Mouse (Mus musculus) fat pad, adult 2 months (tissue): ENCODE measurements around the gene Ncs1.

Source experiments
- DNase-seq: peaks from one replicate; pipeline ENCODE4 v3.0.0-alpha.2; 2011; ENCODE audit warnings: low read depth, low spot score; ENCODE audit errors: extremely low read depth

Gene Ncs1

DNA sequence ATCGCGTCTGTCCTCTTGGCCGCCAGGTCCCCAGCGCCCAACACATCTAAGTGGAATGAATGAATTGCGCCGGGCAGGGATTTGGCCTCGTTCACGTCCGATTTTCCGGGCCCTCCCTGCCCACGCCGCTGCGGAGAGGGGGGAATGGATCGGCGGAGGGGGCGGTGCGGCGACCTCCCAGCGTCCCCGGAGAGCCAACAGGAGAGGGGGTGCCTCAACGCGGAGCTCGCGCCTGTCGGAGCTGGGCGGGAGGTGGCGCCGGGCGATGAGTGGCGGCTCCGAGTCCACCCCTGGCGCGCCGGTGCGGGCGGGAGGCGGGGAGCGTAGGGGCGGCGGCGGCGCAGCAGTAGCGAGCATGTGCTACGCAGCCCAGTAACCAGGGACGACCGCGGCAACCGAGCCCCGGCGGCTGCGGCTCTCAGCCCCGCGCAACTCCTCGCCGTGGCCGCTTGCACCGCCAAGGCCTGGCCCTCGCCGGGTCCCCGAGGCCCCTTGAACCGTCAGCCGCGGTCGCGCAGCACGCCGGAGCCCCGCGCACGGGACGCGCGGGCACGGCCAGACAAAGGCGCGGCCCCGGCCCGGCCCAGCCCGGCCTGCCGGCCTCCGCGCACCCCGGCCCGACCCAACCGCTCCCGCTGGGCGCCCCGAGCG, at the start of gene Ncs1:
Gene Ncs1 (plus strand): TSS at position 333 of the 651 bp plus-strand sequence.
- DNase-seq, result no peak

DNA sequence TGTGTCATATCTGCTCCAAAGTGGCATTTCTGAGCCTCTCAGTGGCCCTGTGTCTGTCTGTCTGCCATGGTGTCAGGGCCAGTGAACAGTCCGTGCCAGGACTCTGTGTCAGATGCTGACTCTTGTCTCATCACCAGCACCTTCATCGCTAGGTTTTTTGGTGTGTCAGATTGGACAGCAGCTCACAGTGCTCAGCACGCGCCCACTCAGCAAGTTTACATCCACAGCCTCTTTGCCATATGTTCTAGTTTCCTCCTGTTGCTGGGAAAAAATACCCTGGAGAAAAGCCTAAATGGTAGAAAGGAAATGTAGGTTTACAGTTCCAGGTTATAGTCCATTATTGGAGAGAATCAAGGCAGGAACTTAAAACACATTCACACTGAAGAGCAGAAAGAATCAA, 47.0 kb upstream of the Ncs1 start:
- no peak for DNase-seq

DNA sequence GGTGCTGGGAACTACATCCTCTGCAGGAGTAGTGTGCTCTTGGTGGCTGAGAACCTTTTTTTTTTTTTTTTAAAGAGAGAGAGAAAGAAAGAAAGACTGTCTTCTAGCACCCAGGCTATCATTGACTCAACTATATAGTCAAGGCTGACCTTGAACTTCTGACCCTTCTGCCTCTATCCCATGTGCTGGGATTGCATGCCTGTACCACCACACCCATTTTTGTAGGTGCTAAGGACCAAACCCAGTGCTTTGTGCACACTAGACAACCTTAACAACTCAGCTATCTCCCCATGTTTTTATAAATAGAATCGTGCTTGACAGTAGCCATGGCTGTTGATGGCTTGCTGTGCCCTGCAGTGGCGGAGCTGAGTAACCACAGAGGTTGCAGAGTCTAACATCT, 45.6 kb upstream of the Ncs1 start:
- DNase-seq, result no peak

DNA sequence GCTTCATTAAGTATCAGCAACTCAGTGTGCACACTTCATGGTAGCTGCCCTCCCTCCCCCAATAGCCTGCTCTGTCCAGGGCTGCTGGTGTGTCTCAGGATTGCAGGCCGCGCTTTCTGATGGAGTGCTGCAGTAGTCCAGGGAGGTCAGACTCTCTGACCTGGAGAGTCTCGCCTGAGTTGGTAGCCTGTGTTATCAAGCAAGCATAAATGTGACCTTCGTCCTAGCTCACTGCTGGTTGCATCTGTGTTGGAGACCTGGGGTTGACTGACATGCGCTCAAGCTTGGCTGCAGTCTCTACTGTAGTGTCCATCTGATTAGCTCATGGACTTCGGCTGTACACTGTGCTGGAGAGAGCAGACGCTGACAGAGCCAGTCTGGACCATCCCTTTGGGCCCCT, 43.8 kb upstream of the Ncs1 start:
- DNase-seq, result no peak

DNA sequence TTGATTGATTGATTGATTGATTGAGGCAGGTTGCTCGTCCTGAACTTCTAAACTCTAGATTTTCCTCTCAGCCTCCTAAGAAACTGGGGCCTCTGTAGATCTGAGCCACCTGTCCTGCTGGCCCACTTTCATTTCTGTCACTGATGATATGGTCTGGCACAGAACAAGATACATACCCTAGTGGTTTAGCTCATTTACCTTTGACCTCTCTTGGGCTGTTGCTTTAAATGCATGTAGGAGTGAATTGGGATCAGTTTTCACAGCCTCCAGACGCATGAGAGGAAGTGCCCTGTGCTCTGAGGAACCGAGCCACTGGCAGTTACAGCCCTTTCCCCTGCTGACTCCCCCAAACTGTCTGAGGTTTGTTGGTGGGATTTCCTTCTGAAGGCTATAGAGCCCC, 43.3 kb upstream of the Ncs1 start:
- DNase-seq, result no peak

DNA sequence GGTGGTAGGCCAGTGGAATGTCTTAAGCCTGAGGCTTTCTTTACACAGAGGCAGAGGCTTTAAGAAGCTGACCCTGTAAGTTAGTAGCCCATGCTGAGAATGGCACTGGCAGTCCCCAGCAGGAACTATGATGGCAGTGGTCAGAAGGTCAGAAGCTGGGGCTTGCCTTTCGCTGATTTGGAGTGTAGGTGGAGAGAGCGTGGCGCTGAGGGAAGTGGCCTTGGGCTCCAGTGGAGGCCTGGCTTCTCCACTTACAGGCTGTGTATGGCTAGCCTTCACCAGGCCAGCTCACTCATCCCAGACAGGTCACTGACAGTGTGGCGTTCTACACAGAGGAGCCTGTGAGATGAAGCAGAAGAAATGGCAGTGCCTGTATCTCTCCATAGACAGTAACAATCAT, 42.7 kb upstream of the Ncs1 start:
- DNase-seq, result no peak

DNA sequence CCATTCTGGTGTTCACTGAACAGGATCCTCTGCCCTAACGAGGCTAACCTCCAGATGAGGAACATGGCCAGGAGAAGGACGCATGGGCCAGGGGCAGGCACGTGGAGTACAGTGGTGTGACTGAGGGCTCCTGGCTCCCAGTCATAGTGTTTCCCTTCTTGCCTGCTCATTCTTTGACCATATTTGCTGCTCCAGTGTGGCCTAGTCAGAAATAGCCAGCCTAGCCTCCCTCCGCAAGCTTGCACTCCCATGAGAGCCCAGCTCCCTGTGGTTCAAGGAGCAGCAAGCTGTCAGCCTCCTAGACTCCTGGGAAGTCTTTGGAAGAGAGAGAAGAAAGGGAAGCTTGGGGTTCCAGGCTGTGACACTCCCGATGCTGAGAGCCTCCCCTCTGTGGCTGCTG, 40.9 kb upstream of the Ncs1 start:
- DNase-seq, result no peak

DNA sequence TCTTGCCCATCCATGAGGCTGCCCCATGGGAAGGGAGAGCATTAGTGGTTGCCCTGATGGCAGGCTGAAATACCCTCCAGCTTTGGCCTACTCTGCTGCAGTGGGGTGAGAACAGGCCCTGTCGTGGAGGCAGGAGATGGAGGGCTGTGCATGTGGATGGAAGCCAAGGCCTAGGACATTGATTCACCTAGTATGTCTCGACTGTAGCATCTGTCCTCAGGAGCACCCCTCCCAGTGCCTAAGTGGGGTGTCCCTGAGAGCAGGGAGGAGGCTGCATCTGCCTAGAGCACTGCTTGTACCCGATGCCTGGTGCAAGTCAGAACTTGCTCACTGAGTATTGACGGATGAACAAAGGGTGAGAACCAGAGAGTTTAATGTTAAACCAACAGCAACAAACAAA, 39.4 kb upstream of the Ncs1 start:
- no peak for DNase-seq

DNA sequence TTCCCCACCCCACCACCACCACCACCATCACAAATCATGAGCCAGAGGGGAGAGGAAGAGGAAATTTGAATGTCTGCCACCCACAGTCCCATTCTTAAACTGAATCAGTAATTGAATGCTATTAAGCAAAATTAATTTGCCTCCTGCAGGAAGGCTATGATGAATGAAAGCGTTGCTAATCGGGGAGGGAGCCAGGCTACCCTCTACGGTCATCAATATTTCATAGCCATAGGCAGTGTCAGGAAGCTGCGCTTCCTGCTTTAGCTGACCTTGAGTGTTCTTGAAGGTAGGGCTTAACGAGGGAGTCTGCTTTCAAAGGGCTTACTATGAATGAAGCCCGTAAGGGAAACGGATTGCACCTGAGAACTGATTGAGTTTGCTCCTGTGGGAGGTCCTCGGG, 38.7 kb upstream of the Ncs1 start:
- DNase-seq, result no peak

DNA sequence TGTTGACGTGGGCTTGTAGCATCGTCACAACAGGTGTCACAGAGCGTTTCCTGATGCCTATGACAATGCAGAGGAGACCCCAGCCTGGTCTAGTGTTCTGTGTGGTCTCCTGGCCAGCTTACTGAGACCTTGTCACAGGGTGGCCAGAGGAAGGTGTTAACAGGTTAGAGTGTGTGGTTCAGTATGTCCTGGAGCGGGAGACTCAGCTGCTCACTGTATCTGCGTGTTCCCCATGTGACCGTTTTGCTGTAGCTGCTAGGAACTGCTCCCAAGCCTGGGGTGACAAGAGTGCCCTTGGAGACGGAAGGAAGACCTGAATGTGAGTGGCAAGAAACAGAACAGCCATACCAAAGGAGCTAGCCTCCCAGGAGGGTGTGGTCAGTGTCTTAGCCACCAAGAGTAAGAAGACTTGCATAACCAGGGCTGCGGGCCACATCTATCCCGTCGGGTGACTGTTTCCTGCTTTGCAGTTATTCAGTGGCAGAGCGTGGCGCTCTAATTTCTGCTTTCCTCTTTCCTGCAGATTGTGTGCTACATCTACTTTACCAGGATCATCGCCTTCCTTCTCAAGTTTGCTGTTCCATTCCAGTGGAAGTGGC, 37.0 kb upstream of the Ncs1 start:
- no peak for DNase-seq

DNA sequence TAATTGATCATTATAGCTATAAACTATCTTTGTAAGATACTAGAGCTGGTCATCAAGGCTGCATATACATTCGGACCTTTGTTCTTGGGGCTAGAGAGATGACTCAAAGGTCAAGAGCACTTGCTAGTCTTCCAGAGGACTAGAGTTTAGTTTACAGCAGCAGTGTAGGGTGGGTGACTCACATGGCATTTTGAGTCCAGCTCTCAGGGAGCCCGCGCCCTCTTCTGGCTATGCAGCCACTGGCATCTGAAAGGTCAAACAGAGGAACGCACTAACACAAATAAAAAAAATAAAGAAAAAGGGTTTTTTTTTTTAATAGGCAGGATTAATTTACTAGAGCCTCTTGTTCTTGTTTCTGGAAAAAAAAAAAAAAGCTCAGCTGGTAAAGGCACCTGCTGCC, 36.1 kb upstream of the Ncs1 start:
- DNase-seq, result no peak

DNA sequence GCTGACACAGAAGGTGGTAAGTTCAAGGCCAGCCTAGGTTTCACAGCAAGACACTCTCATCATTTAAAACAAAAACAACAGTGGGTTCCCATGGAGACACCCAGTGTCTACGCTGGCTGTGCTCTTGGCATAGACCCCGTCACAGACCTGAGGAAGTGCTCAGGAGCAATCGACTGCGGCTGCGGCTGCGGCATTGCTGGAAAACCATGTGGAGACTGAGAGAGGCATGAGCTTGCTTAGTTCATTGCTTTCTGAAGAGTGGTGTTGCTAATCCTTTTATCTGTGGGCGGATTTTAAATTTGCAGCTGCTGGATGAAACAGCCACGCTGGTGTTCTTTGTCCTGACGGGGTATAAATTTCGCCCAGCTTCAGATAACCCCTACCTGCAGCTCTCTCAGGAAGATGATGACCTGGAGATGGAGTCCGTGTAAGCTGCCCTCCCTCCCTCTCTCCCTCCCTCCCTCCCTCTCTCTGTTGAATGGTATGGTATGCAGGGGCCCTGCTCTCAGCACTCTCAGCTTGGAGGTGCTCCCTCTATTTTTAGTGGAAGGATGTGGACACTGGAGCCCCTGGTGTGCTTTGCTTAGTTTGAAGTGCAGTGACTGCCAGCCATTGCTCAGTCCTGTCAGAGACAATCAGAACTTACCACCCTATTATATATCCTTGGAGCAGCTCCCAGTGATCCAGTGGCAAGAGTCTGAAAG, 35.3 kb upstream of the Ncs1 start:
- DNase-seq, result no peak

DNA sequence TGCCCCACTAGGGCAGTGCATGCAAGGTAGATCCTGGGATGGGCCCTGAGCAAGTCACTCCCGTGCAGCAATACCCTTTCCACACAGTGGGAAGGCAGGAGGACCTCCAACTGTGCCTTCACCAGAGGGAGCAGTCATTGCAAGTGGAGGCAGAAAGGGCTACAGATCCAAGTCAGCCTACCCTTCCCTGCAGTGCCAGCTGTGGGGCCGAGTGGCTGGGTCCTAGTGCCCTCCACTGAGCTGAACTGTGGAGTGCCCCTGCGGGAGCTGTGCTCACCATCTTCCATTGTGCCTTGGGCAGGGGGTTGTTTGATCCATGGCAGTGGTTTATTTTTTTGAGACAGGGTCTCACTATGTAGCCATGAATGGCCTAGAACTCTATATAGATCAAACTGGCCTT, 34.4 kb upstream of the Ncs1 start:
- DNase-seq, result no peak

DNA sequence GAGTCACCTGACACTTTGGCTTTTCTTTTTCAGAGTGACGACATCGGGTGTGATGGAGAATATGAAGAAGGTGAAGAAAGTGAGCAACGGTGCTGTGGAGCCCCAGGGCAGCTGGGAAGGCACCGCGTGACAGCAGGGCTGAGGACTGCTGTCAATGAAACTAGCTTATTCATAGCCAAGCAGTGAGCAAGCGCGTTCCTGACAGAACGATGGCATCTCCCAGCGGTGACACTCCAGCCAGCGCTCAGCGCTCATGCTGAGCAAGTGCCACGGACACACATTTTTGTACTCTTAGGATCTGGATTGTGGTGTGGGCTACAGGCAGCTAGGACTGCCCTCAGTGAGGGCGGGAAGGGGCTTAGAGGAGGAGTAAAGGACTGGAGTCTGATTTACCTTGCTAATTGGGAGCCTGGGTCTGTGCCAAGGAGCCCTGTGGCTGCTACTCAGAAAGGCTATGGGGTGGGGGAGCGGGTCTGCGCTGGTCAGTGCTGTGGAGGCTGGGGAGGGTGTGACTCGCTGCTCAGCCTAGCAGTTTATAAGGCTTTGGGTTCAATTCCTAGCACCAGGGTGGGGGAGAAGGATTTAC, 31.3 kb upstream of the Ncs1 start:
- DNase-seq, result no peak

DNA sequence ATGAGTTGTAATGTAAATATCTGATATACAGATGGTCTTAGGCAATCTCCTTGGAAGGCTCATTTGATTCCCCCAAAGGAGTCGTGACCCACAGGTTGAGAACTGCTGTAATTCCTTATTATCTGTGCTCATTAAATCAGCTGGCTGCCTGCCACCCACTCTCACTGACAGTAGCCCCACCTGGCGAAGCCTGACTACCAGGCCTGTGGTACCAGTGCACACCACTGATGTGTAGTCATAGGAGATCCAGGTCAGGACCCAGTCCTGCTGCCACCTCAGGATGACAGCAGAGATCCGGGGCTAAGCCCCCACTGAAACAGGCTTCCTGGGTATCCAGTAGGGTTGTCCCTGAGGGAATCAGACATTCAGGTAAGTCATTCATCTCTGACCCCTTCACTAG, 27.0 kb upstream of the Ncs1 start:
- DNase-seq, result no peak

DNA sequence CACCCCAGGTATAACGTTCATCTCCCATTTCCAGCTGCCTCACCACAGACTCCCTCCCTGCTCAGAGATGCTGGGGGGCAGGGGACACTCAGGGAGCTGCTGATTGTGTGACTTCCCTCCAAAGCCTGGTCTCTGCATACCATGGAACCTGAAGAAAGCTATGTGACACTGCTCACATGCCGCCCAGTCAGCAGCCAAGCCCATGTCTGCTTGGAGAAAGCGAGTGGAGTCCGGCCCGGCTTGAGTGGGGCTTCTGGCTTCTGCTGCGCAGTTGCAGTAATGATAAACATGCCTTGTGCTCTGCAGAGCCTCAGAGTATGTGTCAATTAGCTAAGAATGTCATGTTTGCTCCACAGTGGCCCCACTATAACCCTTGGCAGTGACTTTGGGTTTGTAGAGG, 26.2 kb upstream of the Ncs1 start:
- no peak for DNase-seq

DNA sequence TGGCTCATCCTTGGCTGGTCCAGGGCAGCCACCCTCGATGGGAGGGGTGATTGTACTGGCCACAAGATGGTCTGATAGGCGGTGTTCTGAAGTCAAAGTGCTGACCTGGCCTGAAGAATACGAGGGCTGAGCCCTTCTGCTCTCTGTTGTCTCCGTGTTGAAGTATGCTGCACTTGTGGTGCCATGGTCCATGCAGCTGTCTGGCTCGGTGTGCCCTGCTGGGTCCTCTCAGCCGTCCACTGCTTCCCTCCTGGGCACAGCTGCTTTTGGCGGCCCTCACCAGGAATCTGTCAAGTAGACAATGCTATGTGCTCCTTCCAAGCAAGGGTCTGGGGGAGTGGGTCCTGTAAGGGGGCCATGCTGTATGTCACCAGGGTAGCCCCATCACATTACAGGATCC, 24.8 kb upstream of the Ncs1 start:
- DNase-seq, result no peak

DNA sequence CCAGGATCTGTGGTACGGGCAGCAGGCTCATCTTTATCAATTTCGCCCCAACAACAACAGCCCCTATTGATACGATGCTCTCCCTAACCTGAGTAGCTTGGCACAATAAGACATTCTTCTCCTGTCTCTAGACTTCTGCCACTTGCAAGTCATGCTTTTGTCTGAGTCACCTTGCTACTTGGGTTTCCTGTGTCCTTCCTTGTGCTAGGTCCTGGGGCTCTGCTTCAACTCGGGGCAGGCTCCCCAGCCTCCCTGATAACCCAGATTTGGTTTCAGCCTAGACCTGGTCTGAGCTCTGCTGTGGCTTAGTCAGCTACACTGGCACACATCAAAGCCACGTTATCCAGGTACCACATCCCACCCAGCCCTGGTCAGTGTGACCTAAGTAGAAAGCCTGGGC, 24.0 kb upstream of the Ncs1 start:
- DNase-seq, result no peak

DNA sequence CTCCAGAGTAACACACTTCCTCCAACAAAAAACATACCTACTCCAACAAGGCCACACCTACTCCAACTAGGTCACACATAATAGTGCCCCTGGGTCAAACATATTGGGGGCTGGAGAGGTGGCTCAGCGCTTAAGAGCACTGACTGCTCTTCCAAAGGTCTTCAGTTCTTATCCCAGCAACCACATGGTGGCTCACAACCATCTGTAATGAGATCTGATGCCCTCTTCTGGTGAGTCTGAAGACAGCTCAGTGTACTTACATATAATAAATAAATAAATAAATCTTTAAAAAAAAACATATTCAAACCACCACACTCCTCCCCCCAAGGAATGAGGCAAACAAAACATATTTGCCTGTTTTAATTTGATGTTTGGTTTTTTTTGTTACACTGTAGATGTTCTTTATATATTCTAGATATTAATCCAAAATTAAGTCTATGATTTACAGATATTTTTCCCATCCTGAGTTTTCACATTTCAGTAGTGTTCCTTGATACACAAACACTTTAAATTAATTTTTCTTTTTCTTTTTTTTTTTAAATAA, 16.8 kb upstream of the Ncs1 start:
- no peak for DNase-seq

DNA sequence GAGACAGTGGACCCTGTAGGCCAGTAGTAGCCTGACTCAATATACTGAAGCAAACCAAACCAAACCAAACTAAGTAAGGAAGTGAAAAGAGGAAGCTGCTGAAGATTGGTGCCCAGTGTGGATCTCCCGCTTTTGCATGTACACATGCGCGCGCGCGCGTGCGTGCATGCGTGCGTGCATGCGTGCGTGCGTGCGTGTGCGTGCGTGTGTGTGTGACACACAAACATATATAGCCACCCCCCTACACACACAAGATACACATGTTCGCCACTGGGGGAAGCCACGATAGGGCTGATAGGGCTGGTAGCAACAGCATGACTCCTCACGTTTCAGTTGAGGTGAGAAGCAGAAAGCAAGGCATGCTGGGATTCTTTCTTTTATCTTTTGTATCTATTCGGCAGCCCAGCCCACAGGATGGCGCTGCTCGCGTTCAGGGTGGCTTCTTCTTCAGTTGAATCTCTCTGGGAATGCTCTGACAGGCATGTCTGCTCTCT, 6.4 kb upstream of the Ncs1 start:
- no peak for DNase-seq

DNA sequence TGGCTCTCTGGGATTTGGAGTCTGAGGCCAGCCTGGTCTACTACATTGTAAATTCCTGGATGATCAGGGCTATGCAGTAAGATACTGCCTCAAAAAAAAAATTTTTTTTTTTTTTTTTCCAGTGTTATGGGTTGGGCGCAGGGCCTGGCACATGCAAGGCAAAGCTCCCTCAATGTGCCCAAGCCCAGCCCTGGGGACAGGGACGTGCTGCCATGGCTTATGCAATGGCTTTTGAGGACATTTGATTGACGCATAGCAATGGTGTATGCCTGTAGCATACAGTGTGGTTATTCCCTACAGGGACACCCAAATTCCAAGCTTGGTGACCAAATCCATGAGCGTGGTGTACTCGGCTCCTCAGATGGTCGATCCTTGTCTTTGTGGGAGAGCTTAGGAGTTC, 5.8 kb upstream of the Ncs1 start:
- DNase-seq, result peak; percentile 49

DNA sequence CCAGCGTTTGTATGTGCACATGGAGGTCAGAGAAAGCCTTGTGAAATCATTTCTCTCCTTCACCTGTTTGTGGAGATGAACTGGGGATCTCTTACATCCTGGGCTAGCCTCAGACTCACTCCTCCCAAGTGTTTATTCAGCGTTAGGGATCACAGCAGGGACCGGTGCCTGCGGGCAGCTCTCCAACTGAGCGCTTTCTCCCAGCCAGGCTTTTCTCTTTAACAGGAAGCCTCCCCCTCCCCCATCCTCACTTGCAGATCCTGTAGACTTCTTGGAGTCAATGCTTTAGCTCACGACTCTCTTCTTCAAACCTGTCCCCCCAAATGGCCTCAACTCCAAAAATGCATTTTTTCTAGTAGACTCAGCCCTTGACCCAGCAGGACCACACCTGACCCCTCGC, 4.0 kb upstream of the Ncs1 start:
- DNase-seq, result no peak
